Mouse (Mus musculus): Measurements from ENCODE around the gene Spsb2. TPM values are rescaled to one million over a fixed set of nuclear protein-coding genes. Genes with fewer than 3 reads are reported as not detected.

Spsb2 gene
- total RNA-seq, 1 experiment: 10.1 TPM

- no peaks in the 10 kb centered on the region for H3K9me3 ChIP-seq (ENCODE audit: control insufficient read depth, insufficient read depth, low read depth, low read length)
- DNase-seq (ENCODE audit: low read depth, low spot score): peak; percentile 96
- H3K9ac ChIP-seq (ENCODE audit: insufficient read depth, low read depth, low read length, poor library complexity, severe bottlenecking): peak overlapping the region; percentile 84
- 0 out of 2 replicates have a peak, but pooled peaks cover 1% of the 10 kb centered on the region for H3K36me3 ChIP-seq (ENCODE audit: control insufficient read depth, insufficient read depth, low read length, poor library complexity, severe bottlenecking)
- TF ChIP-seq CHD2 (IDR thresholded peaks at IDR 0.05; ENCODE audit: low read depth, low read length) (peak; percentile 23; the same call in 1 of the 2 replicates), MAFK (IDR thresholded peaks at IDR 0.05; ENCODE audit: insufficient read depth, low read depth, low read length) (peak; percentile 75; the same call in 1 of the 2 replicates), HCFC1 (IDR thresholded peaks at IDR 0.05; ENCODE audit: borderline replicate concordance, insufficient read depth, low read length) (0 out of 2 replicates have a peak, but pooled peaks have one; percentile 6), ZNF384 (IDR thresholded peaks at IDR 0.05; ENCODE audit: low read depth, low read length) (no peak)
- peak overlapping the region; percentile 55 to 72 for H3K4me3 ChIP-seq (ENCODE audit: insufficient read depth in 1 of 2, low read depth in 1 of 2, low read length in 2 of 2, poor library complexity in 1 of 2, severe bottlenecking in 1 of 2)
- H3K27ac ChIP-seq (ENCODE audit: insufficient read depth, low read depth, low read length, poor library complexity, severe bottlenecking): peak overlapping the region; percentile 99
- in situ Hi-C loops (cut with MboI; ENCODE audit: low sequenced_read_pairs in 2 of 2, unreplicated experiment in 2 of 2): no loop called here
- H3K4me1 ChIP-seq (ENCODE audit: control insufficient read depth in 2 of 2, insufficient read depth in 2 of 2, low read length in 2 of 2, poor library complexity in 1 of 2): peaks cover 0 to 10% of the 10 kb centered on the region in 2 experiments; a peak in 2 of 4 replicates
Observed at GRCm38 (mm10) chr6:124805341-124806321, 2.8 kb upstream of the Spsb2 start.

GRCm38 (mm10) chr6:124806446-124807140 is 1.9 kb upstream of the Spsb2 start:
- no peak for TF ChIP-seq MAFK (IDR thresholded peaks at IDR 0.05; ENCODE audit: insufficient read depth, low read depth, low read length)
- no peak for TF ChIP-seq HCFC1 (IDR thresholded peaks at IDR 0.05; ENCODE audit: borderline replicate concordance, insufficient read depth, low read length)
- Histone ChIP-seq H3K4me1 (ENCODE audit: control insufficient read depth in 2 of 2, insufficient read depth in 2 of 2, low read length in 2 of 2, poor library complexity in 1 of 2) (peaks cover 0 to 12% of the 10 kb centered on the region in 2 experiments; a peak in 2 of 4 replicates), H3K36me3 (ENCODE audit: control insufficient read depth, insufficient read depth, low read length, poor library complexity, severe bottlenecking) (peaks cover 9% of the 10 kb centered on the region), H3K27ac (ENCODE audit: insufficient read depth, low read depth, low read length, poor library complexity, severe bottlenecking) (peak overlapping the region; percentile 99; the same call in 1 of the 2 replicates), H3K9me3 (ENCODE audit: control insufficient read depth, insufficient read depth, low read depth, low read length) (no peaks in the 10 kb centered on the region), H3K9ac (ENCODE audit: insufficient read depth, low read depth, low read length, poor library complexity, severe bottlenecking) (peak overlapping the region; percentile 43; the same call in 1 of the 2 replicates), H3K4me3 (ENCODE audit: insufficient read depth in 1 of 2, low read depth in 1 of 2, low read length in 2 of 2, poor library complexity in 1 of 2, severe bottlenecking in 1 of 2) (peak overlapping the region; percentile 26 to 55)
- DNase-seq (ENCODE audit: low read depth, low spot score): no peak
- in situ Hi-C loops (cut with MboI; ENCODE audit: low sequenced_read_pairs in 2 of 2, unreplicated experiment in 2 of 2): no loop called here

GRCm38 (mm10) chr6:124807366-124807765 is 1.1 kb upstream of the Spsb2 start:
- Histone ChIP-seq H3K27ac (ENCODE audit: insufficient read depth, low read depth, low read length, poor library complexity, severe bottlenecking) (no peak overlapping the region), H3K36me3 (ENCODE audit: control insufficient read depth, insufficient read depth, low read length, poor library complexity, severe bottlenecking) (peaks cover 17% of the 10 kb centered on the region), H3K4me3 (ENCODE audit: insufficient read depth in 1 of 2, low read depth in 1 of 2, low read length in 2 of 2, poor library complexity in 1 of 2, severe bottlenecking in 1 of 2) (no peak overlapping the region), H3K9me3 (ENCODE audit: control insufficient read depth, insufficient read depth, low read depth, low read length) (no peaks in the 10 kb centered on the region), H3K9ac (ENCODE audit: insufficient read depth, low read depth, low read length, poor library complexity, severe bottlenecking) (no peak overlapping the region), H3K4me1 (ENCODE audit: control insufficient read depth in 2 of 2, insufficient read depth in 2 of 2, low read length in 2 of 2, poor library complexity in 1 of 2) (peaks cover 0 to 16% of the 10 kb centered on the region in 2 experiments; a peak in 2 of 4 replicates)
- no peak for DNase-seq (ENCODE audit: low read depth, low spot score)
- in situ Hi-C loops (cut with MboI; ENCODE audit: low sequenced_read_pairs in 2 of 2, unreplicated experiment in 2 of 2): no loop called here
- TF ChIP-seq MAFK (IDR thresholded peaks at IDR 0.05; ENCODE audit: insufficient read depth, low read depth, low read length) (no peak), ZC3H11A (IDR thresholded peaks at IDR 0.05; ENCODE audit: borderline replicate concordance, low read depth, low read length) (no peak), ZNF384 (IDR thresholded peaks at IDR 0.05; ENCODE audit: low read depth, low read length) (no peak), CHD2 (IDR thresholded peaks at IDR 0.05; ENCODE audit: low read depth, low read length) (no peak), HCFC1 (IDR thresholded peaks at IDR 0.05; ENCODE audit: borderline replicate concordance, insufficient read depth, low read length) (no peak)

GRCm38 (mm10) chr6:124807986-124808357 is 489 bp upstream of the Spsb2 start:
- Histone ChIP-seq H3K27ac (ENCODE audit: insufficient read depth, low read depth, low read length, poor library complexity, severe bottlenecking) (no peak overlapping the region), H3K9me3 (ENCODE audit: control insufficient read depth, insufficient read depth, low read depth, low read length) (no peaks in the 10 kb centered on the region), H3K9ac (ENCODE audit: insufficient read depth, low read depth, low read length, poor library complexity, severe bottlenecking) (no peak overlapping the region), H3K4me3 (ENCODE audit: insufficient read depth in 1 of 2, low read depth in 1 of 2, low read length in 2 of 2, poor library complexity in 1 of 2, severe bottlenecking in 1 of 2) (peak overlapping the region in 1 of 2 experiments; percentile 77; a peak in 2 of 4 replicates), H3K36me3 (ENCODE audit: control insufficient read depth, insufficient read depth, low read length, poor library complexity, severe bottlenecking) (peaks cover 21% of the 10 kb centered on the region), H3K4me1 (ENCODE audit: control insufficient read depth in 2 of 2, insufficient read depth in 2 of 2, low read length in 2 of 2, poor library complexity in 1 of 2) (peaks cover 0 to 19% of the 10 kb centered on the region in 2 experiments; a peak in 2 of 4 replicates)
- no peak for TF ChIP-seq ZC3H11A (IDR thresholded peaks at IDR 0.05; ENCODE audit: borderline replicate concordance, low read depth, low read length)
- TF ChIP-seq MAFK (IDR thresholded peaks at IDR 0.05; ENCODE audit: insufficient read depth, low read depth, low read length): no peak
- TF ChIP-seq HCFC1 (IDR thresholded peaks at IDR 0.05; ENCODE audit: borderline replicate concordance, insufficient read depth, low read length): no peak
- no peak for TF ChIP-seq ZNF384 (IDR thresholded peaks at IDR 0.05; ENCODE audit: low read depth, low read length)
- TF ChIP-seq CHD2 (IDR thresholded peaks at IDR 0.05; ENCODE audit: low read depth, low read length): no peak
- in situ Hi-C loops (cut with MboI; ENCODE audit: low sequenced_read_pairs in 2 of 2, unreplicated experiment in 2 of 2): no loop called here
- no peak for DNase-seq (ENCODE audit: low read depth, low spot score)
